Mouse (Mus musculus) olfactory bulb, adult 2 months (tissue): ENCODE data around the gene Ift122. TPM values are rescaled to one million over a fixed set of nuclear protein-coding genes. Genes with fewer than 3 reads are reported as not detected.
A peak's percentile ranks its signal among the peaks of the same experiment; 100 is the strongest.

Source experiments
- H3K27ac ChIP-seq: fragments of 200-500 bp; 2 replicates; pipeline ENCODE4 v1.5.1; 2012; ENCODE audit warnings: low read depth, low read length; ENCODE audit not compliant: insufficient read depth
- H3K4me1 ChIP-seq: fragments of 200-500 bp; 2 replicates; pipeline ENCODE4 v1.6.1; 2012; ENCODE audit warnings: low read length; ENCODE audit not compliant: control insufficient read depth, insufficient read depth
- H3K4me3 ChIP-seq: fragments of 200-500 bp; 2 replicates; pipeline ENCODE4 v1.5.1; 2012; ENCODE audit warnings: mild to moderate bottlenecking, low read depth, low read length, moderate library complexity; ENCODE audit not compliant: insufficient read depth
- CTCF ChIP-seq: fragments of 200-500 bp; IDR thresholded peaks from 2 replicates; pipeline ENCODE4 v1.5.1; 2012; ENCODE audit warnings: low read depth, mild to moderate bottlenecking, low read length, moderate library complexity; ENCODE audit not compliant: insufficient read depth
- POLR2A ChIP-seq: fragments of 200-500 bp; IDR thresholded peaks from 2 replicates; pipeline ENCODE4 v1.6.1; 2012; ENCODE audit warnings: mild to moderate bottlenecking, low read depth, low read length, moderate library complexity; ENCODE audit not compliant: insufficient read depth
- WGBS: fragments of 180-500 bp; shearing (Covaris S2); methylation state at CpG from one replicate; pipeline ENCODE4 v1.1.7; 2018; 5-methylcytosine and 5-hydroxymethylcytosine counted together
- polyA plus RNA-seq: library from polyadenylated mRNA; stranded (reverse); fragments of >200 nt; gene quantifications from 2 replicates; pipeline ENCODE4 v1.2.4, GENCODE M21; 2012; ENCODE audit warnings: low replicate concordance; ENCODE audit not compliant: missing spikeins, insufficient read depth, insufficient read length

The Ift122 gene
- polyA plus RNA-seq, 1 experiment: not detected

- Histone ChIP-seq H3K27ac (no peak overlapping the region), H3K4me1 (no peaks in the 10 kb centered on the region), H3K4me3 (no peak overlapping the region)
- TF ChIP-seq POLR2A: no peak
- no peak for TF ChIP-seq CTCF
These were observed 30.7 kb downstream of the Ift122 start for GRCm38 (mm10) chr6:115884018-115884417.

GRCm38 (mm10) chr6:115886894-115887293, 33.6 kb downstream of the Ift122 start:
- WGBS: 75% methylated on average over 4 of the region's 4 CpGs
- no peak overlapping the region for H3K4me3 ChIP-seq
- TF ChIP-seq CTCF (no peak), POLR2A (no peak)
- H3K4me1 ChIP-seq: peaks cover 14% of the 10 kb centered on the region
- no peak overlapping the region for H3K27ac ChIP-seq

DNA sequence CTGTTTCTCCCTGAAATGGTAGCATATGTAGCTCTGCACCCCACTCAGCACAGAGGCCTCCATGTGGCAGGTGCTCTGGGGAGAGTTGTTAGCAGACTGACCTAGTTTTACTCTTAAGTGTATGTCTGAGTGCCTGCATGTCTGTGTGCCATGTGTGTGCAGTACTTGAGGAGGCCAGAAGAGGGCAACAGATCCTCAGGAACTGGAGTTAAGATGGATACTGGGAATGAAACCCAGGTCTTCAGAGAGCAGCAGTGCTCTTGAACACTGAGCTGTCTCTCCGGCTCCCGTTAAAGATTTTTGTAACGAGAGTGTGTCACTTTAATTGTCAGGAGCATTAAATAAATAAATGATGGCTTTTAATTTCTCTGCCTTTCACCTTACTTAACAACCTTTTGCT, 35.0 kb downstream of the Ift122 start:
- no peak overlapping the region for H3K4me3 ChIP-seq
- H3K27ac ChIP-seq: no peak overlapping the region
- WGBS: 97% methylated on average over 3 of the region's 3 CpGs
- TF ChIP-seq CTCF (no peak), POLR2A (no peak)
- H3K4me1 ChIP-seq: peaks cover 18% of the 10 kb centered on the region

GRCm38 (mm10) chr6:115890601-115891000, 37.3 kb downstream of the Ift122 start:
- H3K27ac ChIP-seq: no peak overlapping the region

DNA sequence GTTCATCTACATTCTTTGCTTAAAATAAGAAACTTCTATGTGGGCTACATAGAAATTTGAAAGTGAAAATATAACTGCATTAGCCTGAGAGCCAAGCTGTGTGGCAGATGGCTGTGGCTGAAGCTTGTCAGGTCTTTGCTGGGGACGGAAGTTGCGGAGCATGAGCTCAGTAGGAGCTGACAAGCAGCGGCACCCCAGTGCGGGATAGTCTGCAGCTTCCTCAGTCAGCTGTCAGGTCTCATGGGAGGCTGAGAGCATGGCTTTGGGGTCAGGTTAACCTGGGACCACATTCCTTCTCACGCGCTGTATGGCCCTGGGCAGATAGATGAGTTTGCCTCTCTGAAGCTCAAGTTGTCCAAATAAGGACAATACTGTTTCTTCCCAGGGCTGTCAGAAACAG, 37.8 kb downstream of the Ift122 start:
- peaks cover 18% of the 10 kb centered on the region for H3K4me1 ChIP-seq
- peak overlapping the region; percentile 27; the same call in 1 of the 2 replicates for H3K27ac ChIP-seq
- TF ChIP-seq POLR2A (no peak), CTCF (no peak)
- 54% methylated on average over 6 of the region's 6 CpGs for WGBS
- H3K4me3 ChIP-seq: no peak overlapping the region

More at GRCm38 (mm10) chr6:115890601-115891000, 37.3 kb downstream of the Ift122 start:
- H3K4me1 ChIP-seq: peaks cover 18% of the 10 kb centered on the region
- WGBS: 83% methylated on average over 8 of the region's 8 CpGs
- H3K4me3 ChIP-seq: no peak overlapping the region
- TF ChIP-seq CTCF (no peak), POLR2A (no peak)

- 19% methylated on average over 8 of the region's 8 CpGs for WGBS
- no peak overlapping the region for H3K4me3 ChIP-seq
- peak overlapping the region; percentile 30; the same call in 1 of the 2 replicates for H3K27ac ChIP-seq
- H3K4me1 ChIP-seq: peaks cover 18% of the 10 kb centered on the region
- TF ChIP-seq CTCF (no peak), POLR2A (no peak)
These were observed 38.3 kb downstream of the Ift122 start for GRCm38 (mm10) chr6:115891497-115892061.

- TF ChIP-seq POLR2A: no peak
- TF ChIP-seq CTCF: no peak
- peaks cover 21% of the 10 kb centered on the region for H3K4me1 ChIP-seq
- H3K27ac ChIP-seq: no peak overlapping the region
- WGBS: 46% methylated on average over 3 of the region's 3 CpGs
- no peak overlapping the region for H3K4me3 ChIP-seq
These were observed 39.1 kb downstream of the Ift122 start for GRCm38 (mm10) chr6:115892363-115892762.

DNA sequence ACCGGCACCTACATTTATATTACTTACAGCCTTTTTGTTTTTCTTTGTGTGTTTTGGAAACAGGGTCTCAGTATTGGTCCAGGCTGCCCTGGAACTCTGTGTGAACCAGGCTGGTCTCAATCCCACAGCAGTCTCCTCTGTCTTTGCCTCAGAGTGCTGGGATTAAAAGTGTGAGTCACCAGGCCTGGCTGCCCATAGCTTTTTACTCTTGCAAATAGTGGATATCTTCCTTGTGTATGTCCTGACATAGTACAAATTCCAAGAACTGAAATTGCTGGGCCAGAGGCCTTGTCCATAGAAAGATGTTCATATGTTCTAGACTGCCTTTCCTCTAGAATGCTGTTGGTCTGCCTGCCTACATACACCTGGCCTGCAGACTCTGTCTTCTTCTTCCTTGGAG, 43.1 kb downstream of the Ift122 start:
- no peak overlapping the region for H3K27ac ChIP-seq
- no peak for TF ChIP-seq POLR2A
- no peak for TF ChIP-seq CTCF
- H3K4me1 ChIP-seq: peaks cover 13% of the 10 kb centered on the region
- no peak overlapping the region for H3K4me3 ChIP-seq
- 31% methylated on average over 1 of the region's 1 CpGs for WGBS

DNA sequence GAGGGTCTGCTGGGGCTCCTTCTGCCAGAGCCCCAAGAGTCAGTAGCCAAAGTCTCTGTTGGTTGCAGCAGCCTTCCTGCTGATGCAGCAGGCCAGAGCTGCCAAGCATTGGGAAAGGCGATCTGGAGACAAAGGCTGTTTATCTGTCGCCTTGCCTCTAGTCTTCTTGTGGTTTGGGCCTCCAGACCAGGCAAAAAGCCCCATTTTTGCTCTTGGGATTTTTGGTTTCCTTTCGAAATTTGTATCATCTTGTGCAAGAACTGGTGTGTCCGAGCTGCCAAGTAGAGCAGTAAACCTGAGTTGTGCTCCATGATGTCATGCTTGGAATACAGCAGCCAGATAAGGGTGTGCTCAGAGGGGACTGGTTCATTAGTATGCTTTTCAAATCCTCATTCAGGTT, 43.8 kb downstream of the Ift122 start:
- H3K27ac ChIP-seq: 0 out of 2 replicates have a peak overlapping the region, but pooled peaks have one; percentile 15
- WGBS: 73% methylated on average over 4 of the region's 4 CpGs

More for the DNA sequence above, 43.8 kb downstream of the Ift122 start:
- H3K4me1 ChIP-seq: peaks cover 12% of the 10 kb centered on the region
- no peak overlapping the region for H3K4me3 ChIP-seq
- TF ChIP-seq CTCF (no peak), POLR2A (no peak)
